Mouse (Mus musculus): ENCODE measurements around the gene Anks1b. TPM values are rescaled to one million over a fixed set of nuclear protein-coding genes. Genes with fewer than 3 reads are reported as not detected.

Anks1b gene
- polyA plus RNA-seq, 1 experiment from 2014 or later, result 1.6 TPM

DNA sequence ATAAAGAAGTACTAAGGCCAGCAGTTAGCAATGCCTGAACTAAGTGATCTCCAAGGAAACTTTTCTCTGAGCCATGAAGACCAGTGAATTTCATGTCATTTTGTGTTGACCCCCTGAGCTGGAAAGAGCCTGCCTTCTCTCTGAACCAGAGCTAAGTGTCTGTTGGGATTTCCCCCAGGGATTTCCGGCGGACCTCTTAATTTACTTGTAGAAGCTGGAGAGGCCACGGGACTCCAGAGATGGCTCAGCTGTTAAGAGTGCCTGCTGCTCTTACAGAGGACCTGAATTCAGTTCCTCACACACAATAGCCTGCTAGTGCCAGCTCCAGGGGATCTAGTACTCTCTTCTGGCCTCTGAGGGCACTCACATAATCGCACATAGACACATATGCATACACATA, 938.1 kb downstream of the Anks1b start:
- Histone ChIP-seq H3K27me3 (ENCODE audit: low read depth, poor library complexity, severe bottlenecking) (no peaks in the 10 kb centered on the region), H3K36me3 (no peaks in the 10 kb centered on the region), H3K4me3 (no peak overlapping the region), H3K27ac (replicated peaks) (no peak overlapping the region), H3K4me1 (no peaks in the 10 kb centered on the region; the same call in 1 of the 2 replicates), H3K9me3 (replicated peaks) (no peaks in the 10 kb centered on the region)
- WGBS, result 89% methylated on average over 4 of the region's 4 CpGs
- DNase-seq (ENCODE audit: low spot score), result no peak

- no peak for DNase-seq (ENCODE audit: low spot score)
- no peaks in the 10 kb centered on the region for H3K36me3 ChIP-seq
- peaks cover 5% of the 10 kb centered on the region for H3K4me1 ChIP-seq
- no peak overlapping the region for H3K4me3 ChIP-seq
- WGBS, result 95% methylated on average over 5 of the region's 5 CpGs
- no peak overlapping the region for H3K27ac ChIP-seq (replicated peaks)
- H3K9me3 ChIP-seq (replicated peaks), result no peaks in the 10 kb centered on the region
- no peaks in the 10 kb centered on the region for H3K27me3 ChIP-seq (ENCODE audit: low read depth, poor library complexity, severe bottlenecking)
These were observed 940.0 kb downstream of the Anks1b start for GRCm38 (mm10) chr10:90813326-90813725.

DNA sequence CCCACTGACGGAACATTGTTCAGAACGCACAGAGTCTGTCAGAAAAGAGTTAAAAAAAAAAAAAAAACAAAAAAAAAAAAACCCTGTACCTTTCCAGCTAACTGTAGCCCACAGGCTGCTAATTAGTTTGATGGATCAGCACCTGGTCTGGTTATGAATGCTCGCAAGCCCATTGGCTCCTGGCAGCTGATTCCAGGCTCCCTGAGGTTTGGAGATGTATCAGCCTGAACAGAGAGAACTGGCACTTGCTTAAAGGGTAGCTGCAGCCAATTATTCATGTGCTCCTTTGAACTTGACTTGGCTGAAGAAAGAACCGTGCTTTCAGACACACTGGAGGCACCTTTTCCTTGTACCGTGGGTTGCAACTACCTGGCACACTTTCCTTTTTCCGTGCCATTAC, 941.1 kb downstream of the Anks1b start:
- Histone ChIP-seq H3K4me3 (no peak overlapping the region), H3K27me3 (ENCODE audit: low read depth, poor library complexity, severe bottlenecking) (no peaks in the 10 kb centered on the region), H3K36me3 (no peaks in the 10 kb centered on the region), H3K4me1 (peaks cover 14% of the 10 kb centered on the region), H3K27ac (replicated peaks) (no peak overlapping the region), H3K9me3 (replicated peaks) (no peaks in the 10 kb centered on the region)
- DNase-seq (ENCODE audit: low spot score), result no peak
- 93% methylated on average over 6 of the region's 6 CpGs for WGBS

- H3K27ac ChIP-seq (replicated peaks), result no peak overlapping the region
- H3K36me3 ChIP-seq, result no peaks in the 10 kb centered on the region
- no peak for DNase-seq (ENCODE audit: low spot score)
- WGBS, result 44% methylated on average over 10 of the region's 10 CpGs
- no peaks in the 10 kb centered on the region for H3K9me3 ChIP-seq (replicated peaks)
- H3K4me3 ChIP-seq, result no peak overlapping the region
- H3K27me3 ChIP-seq (ENCODE audit: low read depth, poor library complexity, severe bottlenecking), result no peaks in the 10 kb centered on the region
- H3K4me1 ChIP-seq, result peaks cover 14% of the 10 kb centered on the region
These were observed 945.1 kb downstream of the Anks1b start for GRCm38 (mm10) chr10:90818246-90818937.

DNA sequence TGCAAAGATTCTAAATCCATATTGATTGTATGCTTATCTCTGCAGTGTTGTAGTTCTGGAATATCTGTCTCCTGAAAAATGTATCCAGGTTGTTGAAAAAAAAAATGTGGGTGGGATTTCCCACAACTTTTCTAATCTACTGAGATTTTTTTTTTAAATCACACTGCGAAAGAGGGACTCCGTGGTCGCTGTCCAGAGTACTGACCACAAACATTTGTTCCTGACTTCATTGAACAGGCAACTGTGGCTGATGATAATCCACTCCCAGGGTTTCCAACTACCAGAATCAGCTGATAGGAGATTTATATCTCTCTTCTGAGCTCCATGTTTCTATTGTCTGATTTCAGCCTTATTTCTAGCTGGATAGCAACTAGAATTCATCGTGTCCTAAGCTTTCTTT, 950.1 kb downstream of the Anks1b start:
- WGBS, result 19% methylated on average over 4 of the region's 4 CpGs

DNA sequence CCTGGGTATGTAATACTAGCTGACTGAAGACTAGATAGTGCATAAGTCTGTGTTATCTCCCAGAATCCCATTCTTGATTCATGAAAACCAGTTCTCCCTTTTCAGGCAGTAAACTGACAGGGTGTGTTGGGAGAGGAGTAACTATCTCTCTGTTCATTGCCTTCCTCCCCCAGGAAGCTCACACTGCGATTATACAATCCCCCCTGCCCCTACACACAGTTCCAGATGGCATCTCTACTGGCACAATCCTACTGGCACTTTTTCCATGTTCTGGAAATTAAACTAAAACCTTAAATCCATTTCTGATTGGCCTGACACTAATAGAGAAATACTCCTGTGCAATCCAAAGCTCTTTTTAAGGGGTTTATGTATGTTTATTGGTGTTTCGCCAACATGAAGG, 951.4 kb downstream of the Anks1b start:
- Histone ChIP-seq H3K27ac (replicated peaks) (no peak overlapping the region), H3K4me1 (peaks cover 13% of the 10 kb centered on the region), H3K27me3 (ENCODE audit: low read depth, poor library complexity, severe bottlenecking) (peaks cover 44% of the 10 kb centered on the region), H3K4me3 (no peak overlapping the region), H3K9me3 (replicated peaks) (no peaks in the 10 kb centered on the region), H3K36me3 (no peaks in the 10 kb centered on the region)
- DNase-seq (ENCODE audit: low spot score), result no peak
- 80% methylated on average over 2 of the region's 2 CpGs for WGBS

More for the DNA sequence above, 950.1 kb downstream of the Anks1b start:
- peaks cover 11% of the 10 kb centered on the region for H3K4me1 ChIP-seq
- H3K27me3 ChIP-seq (ENCODE audit: low read depth, poor library complexity, severe bottlenecking), result peaks cover 32% of the 10 kb centered on the region
- H3K9me3 ChIP-seq (replicated peaks), result no peaks in the 10 kb centered on the region
- H3K36me3 ChIP-seq, result no peaks in the 10 kb centered on the region
- no peak overlapping the region for H3K27ac ChIP-seq (replicated peaks)
- H3K4me3 ChIP-seq, result no peak overlapping the region
- DNase-seq (ENCODE audit: low spot score), result no peak

DNA sequence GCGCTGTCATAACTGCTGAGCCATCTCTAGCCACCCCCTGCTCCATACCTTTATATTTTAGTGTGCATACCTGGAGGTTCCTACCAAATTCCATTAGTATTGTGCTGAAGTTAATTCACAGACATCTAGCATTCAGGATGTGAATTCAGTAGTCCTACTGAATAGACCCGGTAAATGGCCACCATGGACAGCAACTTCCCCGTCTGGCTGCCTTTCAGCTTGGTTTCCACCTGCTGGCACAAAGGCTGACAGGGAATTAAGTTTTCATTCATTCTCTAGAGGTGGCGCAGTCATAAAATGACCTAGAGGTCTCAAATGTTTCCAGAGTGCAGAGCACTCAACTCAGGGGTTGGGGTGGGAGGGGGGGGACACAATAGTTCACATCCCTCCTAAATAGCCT, 953.6 kb downstream of the Anks1b start:
- Histone ChIP-seq H3K36me3 (no peaks in the 10 kb centered on the region), H3K27me3 (ENCODE audit: low read depth, poor library complexity, severe bottlenecking) (peaks cover 67% of the 10 kb centered on the region), H3K9me3 (replicated peaks) (no peaks in the 10 kb centered on the region), H3K4me1 (peaks cover 30% of the 10 kb centered on the region), H3K4me3 (no peak overlapping the region), H3K27ac (replicated peaks) (no peak overlapping the region)
- DNase-seq (ENCODE audit: low spot score), result peak; percentile 33
- 14% methylated on average over 4 of the region's 4 CpGs for WGBS

- peak overlapping the region; percentile 84 for H3K27ac ChIP-seq (replicated peaks)
These were observed 955.5 kb downstream of the Anks1b start for GRCm38 (mm10) chr10:90828581-90829393.

GRCm38 (mm10) chr10:90829394-90830267, 956.3 kb downstream of the Anks1b start:
- Histone ChIP-seq H3K27ac (replicated peaks) (peak overlapping the region; percentile 84), H3K27me3 (ENCODE audit: low read depth, poor library complexity, severe bottlenecking) (peaks cover 82% of the 10 kb centered on the region), H3K4me3 (peak overlapping the region; percentile 77), H3K9me3 (replicated peaks) (no peaks in the 10 kb centered on the region), H3K36me3 (no peaks in the 10 kb centered on the region), H3K4me1 (peaks cover 30% of the 10 kb centered on the region)
- DNase-seq (ENCODE audit: low spot score), result peak; percentile 73
- under 1% methylated on average over 47 of the region's 76 CpGs for WGBS

More at GRCm38 (mm10) chr10:90828581-90829393, 955.5 kb downstream of the Anks1b start:
- Histone ChIP-seq H3K27me3 (ENCODE audit: low read depth, poor library complexity, severe bottlenecking) (peaks cover 82% of the 10 kb centered on the region), H3K4me1 (peaks cover 30% of the 10 kb centered on the region), H3K9me3 (replicated peaks) (no peaks in the 10 kb centered on the region), H3K4me3 (peak overlapping the region; percentile 77), H3K36me3 (no peaks in the 10 kb centered on the region)
- peak; percentile 62 for DNase-seq (ENCODE audit: low spot score)
- under 1% methylated on average over 44 of the region's 73 CpGs for WGBS

- no peak for DNase-seq (ENCODE audit: low spot score)
- H3K4me1 ChIP-seq, result peaks cover 30% of the 10 kb centered on the region
- WGBS, result under 1% methylated on average over 11 of the region's 11 CpGs
- peaks cover 82% of the 10 kb centered on the region for H3K27me3 ChIP-seq (ENCODE audit: low read depth, poor library complexity, severe bottlenecking)
- no peak overlapping the region for H3K27ac ChIP-seq (replicated peaks)
- no peaks in the 10 kb centered on the region for H3K9me3 ChIP-seq (replicated peaks)
- H3K36me3 ChIP-seq, result no peaks in the 10 kb centered on the region
- peak overlapping the region; percentile 77 for H3K4me3 ChIP-seq
These were observed 956.9 kb downstream of the Anks1b start for GRCm38 (mm10) chr10:90830268-90830585.

DNA sequence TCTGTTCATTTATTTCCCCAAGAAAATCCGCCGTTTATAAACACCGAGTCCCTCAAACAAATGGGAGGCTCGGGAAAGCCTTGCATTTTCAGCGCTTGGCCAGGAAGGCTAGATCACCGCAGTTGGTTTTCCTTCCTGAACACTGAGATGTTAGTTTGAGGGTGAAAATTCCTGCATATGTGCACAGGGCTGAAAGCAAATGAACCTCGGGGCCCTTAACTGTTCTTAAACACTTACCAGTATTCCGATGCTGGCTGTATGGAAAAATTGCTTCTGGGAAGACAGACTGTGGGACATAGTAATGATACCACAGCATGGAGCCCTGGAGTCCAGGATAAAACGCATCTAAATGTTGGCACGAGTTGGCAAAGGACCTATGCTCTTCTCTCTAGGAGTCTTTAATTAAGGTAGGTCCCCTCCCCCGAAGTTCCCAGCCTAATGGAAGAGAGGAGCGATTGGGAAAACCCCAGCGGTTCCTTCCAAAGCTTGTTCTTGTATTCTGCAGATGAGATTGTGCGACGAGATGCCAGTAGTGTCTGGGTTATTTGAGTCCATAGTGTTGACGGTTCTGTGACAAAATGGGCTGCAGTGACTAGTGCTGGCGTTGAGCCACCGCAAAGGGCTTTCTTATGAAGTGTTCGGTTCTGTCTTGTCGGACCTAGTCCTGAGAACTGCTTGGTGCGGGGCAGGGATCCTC, 957.4 kb downstream of the Anks1b start:
- Histone ChIP-seq H3K4me3 (peak overlapping the region; percentile 77), H3K27me3 (ENCODE audit: low read depth, poor library complexity, severe bottlenecking) (peaks cover 77% of the 10 kb centered on the region), H3K9me3 (replicated peaks) (no peaks in the 10 kb centered on the region), H3K27ac (replicated peaks) (no peak overlapping the region), H3K4me1 (peaks cover 30% of the 10 kb centered on the region), H3K36me3 (no peaks in the 10 kb centered on the region)
- WGBS, result 3% methylated on average over 21 of the region's 21 CpGs
- DNase-seq (ENCODE audit: low spot score), result peak; percentile 40

DNA sequence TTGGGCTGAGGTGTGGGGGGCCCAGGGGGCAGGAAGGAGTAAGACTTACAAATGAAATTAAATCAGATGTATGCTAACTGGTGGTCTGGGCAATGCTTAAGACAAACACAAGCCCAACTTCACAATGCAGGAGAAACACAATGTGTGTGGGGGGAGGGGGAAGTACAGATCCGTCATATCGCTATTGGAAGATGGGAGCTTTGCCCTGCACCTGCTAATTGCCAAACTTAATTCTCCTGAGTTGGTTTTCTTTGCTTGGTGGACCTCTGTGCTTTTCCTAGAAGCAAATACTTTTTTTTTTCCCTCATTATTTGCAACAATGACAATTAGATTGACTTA, 957.9 kb downstream of the Anks1b start:
- no peak for DNase-seq (ENCODE audit: low spot score)
- no peak overlapping the region for H3K27ac ChIP-seq (replicated peaks)
- H3K27me3 ChIP-seq (ENCODE audit: low read depth, poor library complexity, severe bottlenecking), result peaks cover 72% of the 10 kb centered on the region
- no peaks in the 10 kb centered on the region for H3K9me3 ChIP-seq (replicated peaks)
- peaks cover 30% of the 10 kb centered on the region for H3K4me1 ChIP-seq
- H3K4me3 ChIP-seq, result peak overlapping the region; percentile 77
- no peaks in the 10 kb centered on the region for H3K36me3 ChIP-seq
- 6% methylated on average over 2 of the region's 2 CpGs for WGBS

Data from midbrain, embryonic 10.5 days (tissue).